ENCODE assay signal across 9 mouse cellular contexts in the genomic region with DNA sequence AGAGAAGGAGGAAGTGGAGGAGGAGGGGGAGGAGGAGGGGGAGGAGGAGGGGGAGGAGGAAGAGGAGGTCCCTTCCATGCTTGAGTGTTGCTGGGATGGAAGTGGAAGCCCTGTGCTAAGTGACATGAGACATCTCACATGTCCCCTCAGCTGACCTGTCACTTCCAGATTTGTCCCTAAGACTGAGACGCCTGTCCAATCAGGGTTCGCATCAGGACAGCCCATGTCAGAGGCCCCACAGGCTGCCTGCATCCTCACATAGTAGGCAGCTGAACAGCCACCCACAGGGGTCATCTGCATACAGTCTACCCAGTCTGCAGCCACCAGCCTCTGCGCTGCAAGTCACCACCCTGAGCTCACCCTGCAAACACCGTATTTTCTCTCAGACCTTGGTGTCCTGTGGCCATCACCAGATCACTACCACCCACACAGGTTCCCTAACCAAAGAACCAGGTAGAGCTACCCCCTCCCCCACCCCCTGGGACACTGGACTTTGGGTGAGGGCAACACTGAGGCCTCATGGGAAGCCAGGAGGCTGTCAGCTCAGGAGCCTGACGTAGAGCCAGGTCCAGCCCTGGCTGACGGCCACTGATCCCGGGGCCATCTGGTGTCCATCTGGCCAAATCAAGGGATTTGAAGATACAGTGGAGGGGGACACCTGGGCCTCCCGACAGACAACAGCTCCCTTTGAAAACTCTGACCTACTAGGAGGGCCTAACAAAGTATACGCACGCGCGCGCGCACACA. TPM values are rescaled to one million over a fixed set of nuclear protein-coding genes. Genes with fewer than 3 reads are reported as not detected.
DNase-seq lines count a peak whose midpoint lies in the region; ATAC-seq and TF ChIP-seq lines count a peak whose summit lies in the region.
"Had no signal": no experiment of that assay in that cellular context is flagged by ENCODE, and none has a peak within 500 bp of the region (broad histone marks: within the 10 kb centered on the region; RNA-seq: fewer than 3 reads in every experiment).

No protein-coding gene starts in this region.

- no peak for DNase-seq in heart, adult 11 months
- DNase-seq in adrenal gland, postnatal 25 days = peak; percentile 52
- peak; percentile 81 for DNase-seq in liver, postnatal 0 days
- no peak for DNase-seq in forebrain, embryonic 14.5 days (ENCODE audit: low spot score)
- DNase-seq in heart, adult 18-20 months = no peak

- no peak overlapping the region for H3K4me2 ChIP-seq in heart, embryonic 11.5 days
- H3K4me2 ChIP-seq in liver, postnatal 0 days (ENCODE audit: low read depth, low read length) = peak overlapping the region; percentile 32; the same call in 1 of the 2 replicates
- H3K4me2 ChIP-seq in forebrain, embryonic 14.5 days (ENCODE audit: low read length) = no peak overlapping the region

- 0 out of 2 replicates have a peak overlapping the region, but pooled peaks have one; percentile 41 for H3K27ac ChIP-seq in heart, embryonic 11.5 days (ENCODE audit: low read depth, low read length)
- peak overlapping the region; percentile 71 for H3K27ac ChIP-seq in liver, postnatal 0 days (ENCODE audit: low read depth)
- no peak overlapping the region for H3K27ac ChIP-seq in forebrain, embryonic 14.5 days (ENCODE audit: low read depth, low read length)

- no peaks in the 10 kb centered on the region for H3K27me3 ChIP-seq in heart, embryonic 11.5 days (ENCODE audit: control insufficient read depth, insufficient read depth, low read length)
- no peaks in the 10 kb centered on the region for H3K27me3 ChIP-seq in liver, postnatal 0 days (ENCODE audit: insufficient read depth, low read length)
- no peaks in the 10 kb centered on the region for H3K27me3 ChIP-seq in forebrain, embryonic 14.5 days (replicated peaks; ENCODE audit: control insufficient read depth, insufficient read depth, low read length)

- ATAC-seq in heart, embryonic 11.5 days (replicated peaks; ENCODE audit: insufficient number of reproducible peaks, low FRiP score, low TSS enrichment) = 0 out of 2 replicates have a peak, but pooled peaks have one; percentile 8
- ATAC-seq in granulocyte monocyte progenitor cell, adult 5-6 weeks (replicated peaks; ENCODE audit: poor library complexity, severe bottlenecking) = peak; percentile 12; the same call in 1 of the 2 replicates
- peak; percentile 84 for ATAC-seq in liver, postnatal 0 days
- ATAC-seq in forebrain, embryonic 14.5 days = no peak
- ATAC-seq in megakaryocyte-erythroid progenitor cell, adult 5-6 weeks (replicated peaks; ENCODE audit: low FRiP score, low TSS enrichment, poor library complexity, severe bottlenecking) = no peak

- no peaks in the 10 kb centered on the region for H3K9me3 ChIP-seq in heart, embryonic 11.5 days (replicated peaks; ENCODE audit: control insufficient read depth, low read length)
- no peaks in the 10 kb centered on the region for H3K9me3 ChIP-seq in liver, postnatal 0 days (ENCODE audit: low read length)
- no peaks in the 10 kb centered on the region for H3K9me3 ChIP-seq in forebrain, embryonic 14.5 days (replicated peaks; ENCODE audit: control insufficient read depth, low read length)

- no peak; the same call in 1 of the 2 replicates for TF ChIP-seq EP300 in liver, postnatal 0 days (IDR thresholded peaks at IDR 0.05; ENCODE audit: low read depth)

- H3K4me1 ChIP-seq in heart, embryonic 11.5 days (ENCODE audit: control insufficient read depth, insufficient read depth, low read length) = peaks cover 17% of the 10 kb centered on the region
- H3K4me1 ChIP-seq in liver, postnatal 0 days (ENCODE audit: insufficient read depth) = peaks cover 37% of the 10 kb centered on the region
- no peaks in the 10 kb centered on the region for H3K4me1 ChIP-seq in forebrain, embryonic 14.5 days (ENCODE audit: control insufficient read depth, insufficient read depth, low read length)

- 48% methylated on average over 14 of the region's 14 CpGs for WGBS in heart, embryonic 11.5 days (ENCODE audit: insufficient replicate concordance)
- 70% methylated on average over 14 of the region's 14 CpGs for WGBS in liver, postnatal 0 days (ENCODE audit: insufficient replicate concordance)
- 77% methylated on average over 14 of the region's 14 CpGs for WGBS in forebrain, embryonic 14.5 days

- no peaks in the 10 kb centered on the region for H3K36me3 ChIP-seq in heart, embryonic 11.5 days (ENCODE audit: control insufficient read depth, insufficient read depth, low read length)
- H3K36me3 ChIP-seq in liver, postnatal 0 days (replicated peaks; ENCODE audit: insufficient read depth, low read length) = no peaks in the 10 kb centered on the region
- H3K36me3 ChIP-seq in forebrain, embryonic 14.5 days (ENCODE audit: control insufficient read depth, insufficient read depth, low read length) = peaks cover 6% of the 10 kb centered on the region; the same call in 1 of the 2 replicates

- no peak overlapping the region for H3K4me3 ChIP-seq in heart, embryonic 11.5 days (ENCODE audit: low read depth, low read length)
- H3K4me3 ChIP-seq in liver, postnatal 0 days (ENCODE audit: low read depth, low read length) = no peak overlapping the region
- H3K4me3 ChIP-seq in forebrain, embryonic 14.5 days (ENCODE audit: low read depth, low read length) = no peak overlapping the region
- H3K4me3 ChIP-seq: erythroblast, embryonic 14.5 days had no signal

- H3K9ac ChIP-seq in heart, embryonic 11.5 days (ENCODE audit: low read depth, low read length) = no peak overlapping the region
- H3K9ac ChIP-seq in liver, postnatal 0 days (replicated peaks) = no peak overlapping the region
- no peak overlapping the region for H3K9ac ChIP-seq in forebrain, embryonic 14.5 days (ENCODE audit: low read length)

- no peak for TF ChIP-seq CTCF in liver, postnatal 0 days (IDR thresholded peaks at IDR 0.05; ENCODE audit: low read depth)

RNA-seq across cellular contexts. Expression of a gene that starts 9.6 kb away (rescaled TPM):
- 5.0 and 5.1 TPM in 2 replicates for polyA plus RNA-seq in heart, embryonic 11.5 days (2014; fragmentation: Nextera tagmentation; extraction: Ambion mirVana)
- total RNA-seq in adrenal gland, postnatal 25 days (2021) = 120 and 145 TPM in 2 replicates
- 6.5 and 8.7 TPM in 2 replicates for total RNA-seq in granulocyte monocyte progenitor cell, adult 5-6 weeks (2014; fragmentation: Nextera tagmentation)
- total RNA-seq in granulocyte monocyte progenitor cell, adult 5-6 weeks (2017) = 4.0 and 4.9 TPM in 2 replicates
- 22.1 and 23.7 TPM in 2 replicates for polyA plus RNA-seq in liver, postnatal 0 days (2015; fragmentation: Nextera tagmentation; extraction: Ambion mirVana)
- 24.0 and 25.2 TPM in 2 replicates for polyA plus RNA-seq in forebrain, embryonic 14.5 days (2014; fragmentation: Nextera tagmentation; extraction: Ambion mirVana)
- total RNA-seq in megakaryocyte-erythroid progenitor cell, adult 5-6 weeks (2014; fragmentation: Nextera tagmentation) = 0.57 and 1.6 TPM in 2 replicates
- total RNA-seq in megakaryocyte-erythroid progenitor cell, adult 5-6 weeks (2017) = 1.4 TPM in 2 replicates
- 1 to 10 TPM; 3.5 to 4.1 TPM for total RNA-seq in heart, adult 18-20 months (2021)

RNA-seq across cellular contexts. Expression of a gene that starts 16.5 kb away (rescaled TPM):
- polyA plus RNA-seq in heart, embryonic 11.5 days (2014; fragmentation: Nextera tagmentation; extraction: Ambion mirVana) = 781 and 853 TPM in 2 replicates
- total RNA-seq in adrenal gland, postnatal 25 days (2021) = 1,060 and 1,162 TPM in 2 replicates
- total RNA-seq in granulocyte monocyte progenitor cell, adult 5-6 weeks (2014; fragmentation: Nextera tagmentation) = 2,916 and 3,176 TPM in 2 replicates
- total RNA-seq in granulocyte monocyte progenitor cell, adult 5-6 weeks (2017) = 2,043 and 3,376 TPM in 2 replicates
- polyA plus RNA-seq in liver, postnatal 0 days (2015; fragmentation: Nextera tagmentation; extraction: Ambion mirVana) = 793 and 837 TPM in 2 replicates
- 739 and 915 TPM in 2 replicates for polyA plus RNA-seq in forebrain, embryonic 14.5 days (2014; fragmentation: Nextera tagmentation; extraction: Ambion mirVana)
- total RNA-seq in megakaryocyte-erythroid progenitor cell, adult 5-6 weeks (2014; fragmentation: Nextera tagmentation) = 2,953 and 3,549 TPM in 2 replicates
- 4,476 and 4,894 TPM in 2 replicates for total RNA-seq in megakaryocyte-erythroid progenitor cell, adult 5-6 weeks (2017)
- 100 to 1,000 TPM; 681 to 698 TPM for total RNA-seq in heart, adult 18-20 months (2021)

RNA-seq across cellular contexts. Expression of a gene that starts 42.4 kb away (rescaled TPM):
- polyA plus RNA-seq in heart, embryonic 11.5 days (2014; fragmentation: Nextera tagmentation; extraction: Ambion mirVana) = 0.20 and 0.50 TPM in 2 replicates
- 0.67 and 1.2 TPM in 2 replicates for total RNA-seq in adrenal gland, postnatal 25 days (2021)
- not detected in 2 replicates for total RNA-seq in granulocyte monocyte progenitor cell, adult 5-6 weeks (2014; fragmentation: Nextera tagmentation)
- total RNA-seq in granulocyte monocyte progenitor cell, adult 5-6 weeks (2017) = not detected in 2 replicates
- polyA plus RNA-seq in liver, postnatal 0 days (2015; fragmentation: Nextera tagmentation; extraction: Ambion mirVana) = 0.13 TPM in 1 of 2 replicates, not detected in the other
- 2.1 and 3.0 TPM in 2 replicates for polyA plus RNA-seq in forebrain, embryonic 14.5 days (2014; fragmentation: Nextera tagmentation; extraction: Ambion mirVana)
- not detected in 2 replicates for total RNA-seq in megakaryocyte-erythroid progenitor cell, adult 5-6 weeks (2014; fragmentation: Nextera tagmentation)
- not detected in 2 replicates for total RNA-seq in megakaryocyte-erythroid progenitor cell, adult 5-6 weeks (2017)
- total RNA-seq in heart, adult 18-20 months (2021) = under 1 TPM in 1 of 2 experiments, not detected in 1; 0.46 TPM
- polyA plus RNA-seq: erythroblast, embryonic 14.5 days had no signal

Comparison
In these comparisons a context has a peak if more than half of its experiments do, and no peak if none do; other contexts are left out.
1. ATAC-seq: peak in heart, embryonic 11.5 days (single experiment), granulocyte monocyte progenitor cell, adult 5-6 weeks (single experiment) and liver, postnatal 0 days (single experiment); none in forebrain, embryonic 14.5 days (single experiment) and megakaryocyte-erythroid progenitor cell, adult 5-6 weeks (single experiment).
2. DNase-seq: peak in adrenal gland, postnatal 25 days (single experiment) and liver, postnatal 0 days (single experiment); none in heart, adult 11 months (single experiment), forebrain, embryonic 14.5 days (single experiment) and heart, adult 18-20 months (0 of 2).
3. RNA of a gene that starts 9.6 kb away (total RNA-seq): 120 to 145 TPM in adrenal gland, postnatal 25 days; 4.0 to 8.7 TPM in granulocyte monocyte progenitor cell, adult 5-6 weeks, 3.5 to 4.1 TPM in heart, adult 18-20 months and 0.57 to 1.6 TPM in megakaryocyte-erythroid progenitor cell, adult 5-6 weeks; every median in the first group is over 10 times any median in the second.